Mouse (Mus musculus): ENCODE measurements at regions not wholly inside any gene's neighbourhood (a gene's known extent, or its start where the extent isn't known, plus 50 kb on each side); places are given as distances from the start of the nearest gene placed in this dataset.
"Not testable (repeated sequence)": the region's sequence is repeated elsewhere in the genome, so short reads cannot be mapped to it uniquely, and the experiment has no call there.

GRCm38 (mm10) chr16:80987816-80988215 lies 212.7 kb upstream of the Ncam2 start:
- no peak for TF ChIP-seq CTCF (IDR thresholded peaks at IDR 0.05; ENCODE audit: low read depth)
- Histone ChIP-seq H3K27me3 (ENCODE audit: insufficient read depth, low read length) (no peaks in the 10 kb centered on the region), H3K36me3 (ENCODE audit: insufficient read depth, low read length) (no peaks in the 10 kb centered on the region), H3K27ac (no peak overlapping the region), H3K4me1 (ENCODE audit: insufficient read depth, low read length) (no peaks in the 10 kb centered on the region), H3K9ac (replicated peaks; ENCODE audit: low read length) (no peak overlapping the region), H3K9me3 (ENCODE audit: low read length) (no peaks in the 10 kb centered on the region), H3K4me3 (ENCODE audit: low read length) (no peak overlapping the region), H3K4me2 (ENCODE audit: low read depth, low read length) (no peak overlapping the region)
- ATAC-seq (no peak), DNase-seq (ENCODE audit: low spot score) (no peak)
- 75% methylated on average over 1 of the region's 1 CpGs for WGBS

- not testable (repeated sequence) for H3K4me3 ChIP-seq (ENCODE audit: low read length); DNase-seq (ENCODE audit: low spot score); H3K27ac ChIP-seq; H3K27me3 ChIP-seq (ENCODE audit: insufficient read depth, low read length); H3K36me3 ChIP-seq (ENCODE audit: insufficient read depth, low read length); H3K4me1 ChIP-seq (ENCODE audit: insufficient read depth, low read length); H3K9ac ChIP-seq (replicated peaks; ENCODE audit: low read length); ATAC-seq; H3K9me3 ChIP-seq (ENCODE audit: low read length); H3K4me2 ChIP-seq (ENCODE audit: low read depth, low read length)
- 94% methylated on average over 5 of the region's 5 CpGs for WGBS
Observed at GRCm38 (mm10) chr16:81036831-81037230, 163.7 kb upstream of the Ncam2 start.

- 74% methylated on average over 1 of the region's 1 CpGs for WGBS
- H3K4me2 ChIP-seq (ENCODE audit: low read depth, low read length), result no peak overlapping the region
- no peaks in the 10 kb centered on the region for H3K9me3 ChIP-seq (ENCODE audit: low read length)
- no peak overlapping the region for H3K9ac ChIP-seq (replicated peaks; ENCODE audit: low read length)
- ATAC-seq (no peak), DNase-seq (ENCODE audit: low spot score) (no peak)
- no peak overlapping the region for H3K4me3 ChIP-seq (ENCODE audit: low read length)
- no peak overlapping the region for H3K27ac ChIP-seq
- TF ChIP-seq CTCF (IDR thresholded peaks at IDR 0.05; ENCODE audit: low read depth), result no peak
- H3K4me1 ChIP-seq (ENCODE audit: insufficient read depth, low read length), result no peaks in the 10 kb centered on the region
- H3K27me3 ChIP-seq (ENCODE audit: insufficient read depth, low read length), result no peaks in the 10 kb centered on the region
- H3K36me3 ChIP-seq (ENCODE audit: insufficient read depth, low read length), result no peaks in the 10 kb centered on the region
Observed at GRCm38 (mm10) chr16:81041262-81041661, 159.2 kb upstream of the Ncam2 start.

- no peak for TF ChIP-seq CTCF (IDR thresholded peaks at IDR 0.05; ENCODE audit: low read depth)
- Histone ChIP-seq H3K9me3 (ENCODE audit: low read length) (no peaks in the 10 kb centered on the region), H3K9ac (replicated peaks; ENCODE audit: low read length) (no peak overlapping the region), H3K4me3 (ENCODE audit: low read length) (no peak overlapping the region), H3K4me2 (ENCODE audit: low read depth, low read length) (no peak overlapping the region), H3K27ac (no peak overlapping the region), H3K36me3 (ENCODE audit: insufficient read depth, low read length) (no peaks in the 10 kb centered on the region), H3K4me1 (ENCODE audit: insufficient read depth, low read length) (no peaks in the 10 kb centered on the region), H3K27me3 (ENCODE audit: insufficient read depth, low read length) (no peaks in the 10 kb centered on the region)
- DNase-seq (ENCODE audit: low spot score), result no peak
- ATAC-seq, result no peak
Observed at GRCm38 (mm10) chr16:81045686-81046085, 154.8 kb upstream of the Ncam2 start.

- Histone ChIP-seq H3K36me3 (ENCODE audit: insufficient read depth, low read length) (no peaks in the 10 kb centered on the region), H3K4me2 (ENCODE audit: low read depth, low read length) (no peak overlapping the region), H3K4me1 (ENCODE audit: insufficient read depth, low read length) (no peaks in the 10 kb centered on the region), H3K27ac (no peak overlapping the region), H3K9me3 (ENCODE audit: low read length) (no peaks in the 10 kb centered on the region), H3K27me3 (ENCODE audit: insufficient read depth, low read length) (no peaks in the 10 kb centered on the region), H3K4me3 (ENCODE audit: low read length) (no peak overlapping the region), H3K9ac (replicated peaks; ENCODE audit: low read length) (no peak overlapping the region)
- no peak for ATAC-seq
- peak; percentile 28 for DNase-seq (ENCODE audit: low spot score)
- peak; percentile 51 for TF ChIP-seq CTCF (IDR thresholded peaks at IDR 0.05; ENCODE audit: low read depth)
- 54% methylated on average over 4 of the region's 4 CpGs for WGBS
Observed at GRCm38 (mm10) chr16:81068330-81068729, 132.2 kb upstream of the Ncam2 start.
